Mouse (Mus musculus) bone marrow, adult 2 months (tissue): ENCODE measurements around the gene Gas7. TPM values are rescaled to one million over a fixed set of nuclear protein-coding genes. Genes with fewer than 3 reads are reported as not detected.

Source experiments
- H3K27ac ChIP-seq: fragments of 200-500 bp; 2 replicates; pipeline ENCODE4 v1.5.1; 2012; ENCODE audit warnings: low read depth, mild to moderate bottlenecking, control low read depth, inconsistent platforms, low read length; ENCODE audit not compliant: control insufficient read depth, poor library complexity, insufficient read depth
- H3K4me1 ChIP-seq: fragments of 200-500 bp; 2 replicates; pipeline ENCODE4 v1.6.1; 2011; ENCODE audit warnings: low read length; ENCODE audit not compliant: control insufficient read depth, insufficient read depth
- H3K4me3 ChIP-seq: fragments of 200-500 bp; replicated peaks from 2 replicates; pipeline ENCODE3; 2011; ENCODE audit warnings: mild to moderate bottlenecking, low read depth, low read length, control low read depth; ENCODE audit not compliant: control insufficient read depth
- CTCF ChIP-seq: fragments of 200-500 bp; IDR thresholded peaks from 2 replicates; pipeline ENCODE4 v1.5.1; 2011; ENCODE audit warnings: low read length, control low read depth; ENCODE audit not compliant: control insufficient read depth, insufficient read depth
- POLR2A ChIP-seq: fragments of 200-500 bp; IDR thresholded peaks from 2 replicates; pipeline ENCODE4 v1.6.1; 2011; ENCODE audit warnings: low read depth, mild to moderate bottlenecking, control low read depth, low read length, borderline replicate concordance; ENCODE audit not compliant: control insufficient read depth
- WGBS: fragments of 180-500 bp; shearing (Covaris S2); methylation state at CpG from one replicate; pipeline ENCODE4 v1.1.7; 2018; 5-methylcytosine and 5-hydroxymethylcytosine counted together
- polyA plus RNA-seq: library from polyadenylated mRNA; stranded (reverse); fragments of >200 nt; gene quantifications from 2 replicates; pipeline ENCODE4 v1.2.4, GENCODE M21; 2011; ENCODE audit warnings: low replicate concordance; ENCODE audit not compliant: missing spikeins, insufficient read depth, insufficient read length

The Gas7 gene
- polyA plus RNA-seq, 1 experiment = 18.1 TPM

GRCm38 (mm10) chr11:67445058-67445825 lies 10.0 kb upstream of the Gas7 start:
- H3K4me1 ChIP-seq = no peaks in the 10 kb centered on the region
- no peak overlapping the region for H3K27ac ChIP-seq
- WGBS = 70% methylated on average over 14 of the region's 14 CpGs
- TF ChIP-seq CTCF = no peak
- H3K4me3 ChIP-seq = no peak overlapping the region

GRCm38 (mm10) chr11:67451525-67451924 lies 3.7 kb upstream of the Gas7 start:
- peaks cover 1% of the 10 kb centered on the region; the same call in 1 of the 2 replicates for H3K4me1 ChIP-seq
- no peak overlapping the region for H3K27ac ChIP-seq
- TF ChIP-seq CTCF (no peak), POLR2A (no peak)
- WGBS = 73% methylated on average over 5 of the region's 5 CpGs
- H3K4me3 ChIP-seq = no peak overlapping the region

GRCm38 (mm10) chr11:67455527-67455981 lies 317 bp downstream of the Gas7 start:
- Histone ChIP-seq H3K4me1 (peaks cover 1% of the 10 kb centered on the region; the same call in 1 of the 2 replicates), H3K4me3 (peak overlapping the region; percentile 32), H3K27ac (no peak overlapping the region; the same call in 1 of the 2 replicates)
- 3% methylated on average over 42 of the region's 42 CpGs for WGBS
- no peak for TF ChIP-seq POLR2A
- TF ChIP-seq CTCF = no peak

GRCm38 (mm10) chr11:67456029-67456428 lies 792 bp downstream of the Gas7 start:
- H3K4me3 ChIP-seq = peak overlapping the region; percentile 29
- H3K4me1 ChIP-seq = peaks cover 1% of the 10 kb centered on the region; the same call in 1 of the 2 replicates
- no peak for TF ChIP-seq POLR2A
- no peak for TF ChIP-seq CTCF
- 54% methylated on average over 7 of the region's 7 CpGs for WGBS
- no peak overlapping the region; the same call in 1 of the 2 replicates for H3K27ac ChIP-seq

GRCm38 (mm10) chr11:67458171-67458570 lies 2.9 kb downstream of the Gas7 start:
- Histone ChIP-seq H3K4me1 (no peaks in the 10 kb centered on the region; the same call in 1 of the 2 replicates), H3K4me3 (no peak overlapping the region), H3K27ac (no peak overlapping the region)
- TF ChIP-seq POLR2A (no peak), CTCF (no peak)
- 16% methylated on average over 2 of the region's 2 CpGs for WGBS

- no peaks in the 10 kb centered on the region for H3K4me1 ChIP-seq
- no peak overlapping the region for H3K27ac ChIP-seq
- 53% methylated on average over 4 of the region's 4 CpGs for WGBS
- no peak overlapping the region for H3K4me3 ChIP-seq
- TF ChIP-seq CTCF (no peak), POLR2A (no peak)
Measured at GRCm38 (mm10) chr11:67467132-67467531, 11.9 kb downstream of the Gas7 start.

DNA sequence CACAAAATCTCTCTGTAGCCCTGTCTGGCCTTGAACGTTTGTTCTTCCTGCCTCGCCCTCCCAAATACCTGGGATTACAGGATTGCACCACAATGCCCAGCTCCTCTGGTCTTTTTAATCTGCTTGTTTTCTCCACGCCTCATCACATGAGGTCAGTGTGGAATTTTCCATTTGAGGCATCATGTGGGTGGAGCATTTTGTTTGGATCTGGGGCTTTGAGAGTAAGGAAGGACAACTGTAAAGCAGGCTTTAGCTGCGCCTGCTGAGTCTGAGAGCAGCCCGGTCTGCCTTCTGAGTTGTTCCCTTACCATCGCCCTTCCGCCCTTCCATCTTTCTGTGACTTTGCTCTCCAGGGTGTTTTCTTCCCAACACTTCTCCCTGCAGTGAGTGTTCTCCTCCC lies 13.6 kb downstream of the Gas7 start:
- 79% methylated on average over 7 of the region's 7 CpGs for WGBS
- H3K27ac ChIP-seq = no peak overlapping the region
- H3K4me1 ChIP-seq = no peaks in the 10 kb centered on the region
- no peak for TF ChIP-seq CTCF
- no peak for TF ChIP-seq POLR2A
- no peak overlapping the region for H3K4me3 ChIP-seq

- H3K4me3 ChIP-seq = no peak overlapping the region
- WGBS = 82% methylated on average over 5 of the region's 5 CpGs
- H3K4me1 ChIP-seq = peaks cover 1% of the 10 kb centered on the region; the same call in 1 of the 2 replicates
- no peak for TF ChIP-seq CTCF
- TF ChIP-seq POLR2A = no peak
- no peak overlapping the region for H3K27ac ChIP-seq
Measured at GRCm38 (mm10) chr11:67474590-67474989, 19.4 kb downstream of the Gas7 start.
